ENCODE assay signal across 28 mouse cellular contexts in the genomic region with DNA sequence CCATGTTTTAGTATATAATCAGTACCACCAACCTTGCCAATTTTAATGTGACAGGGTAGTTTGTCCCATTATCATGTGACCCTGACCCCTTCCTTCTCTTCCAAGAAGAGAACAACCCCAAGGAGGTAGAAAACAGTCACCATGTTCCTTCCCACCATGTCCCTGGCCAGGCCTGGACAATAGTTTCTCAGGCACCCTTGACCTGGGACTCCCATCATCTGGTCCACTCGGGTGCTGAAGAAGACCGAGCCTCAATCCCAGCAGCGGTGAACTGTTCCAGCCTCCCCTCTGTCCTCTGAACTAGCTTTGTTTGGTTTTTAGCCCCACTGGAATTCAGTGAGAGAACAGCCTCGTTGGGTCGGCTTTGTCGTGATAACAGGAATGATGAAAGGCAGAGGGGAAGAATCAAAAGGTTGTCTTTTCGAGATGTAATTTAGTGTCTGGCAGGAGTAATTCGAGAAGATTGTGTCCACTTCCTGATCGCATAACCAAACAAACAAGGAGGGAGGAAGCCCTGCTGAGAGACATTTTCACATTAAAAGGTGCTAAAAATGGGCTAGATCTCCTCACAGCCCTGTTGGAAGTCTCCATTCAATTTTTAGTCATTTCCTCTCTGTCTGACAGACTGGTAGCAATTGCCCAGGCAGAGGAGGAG.
"Had no signal": no experiment of that assay in that cellular context is flagged by ENCODE, and none has a peak within 500 bp of the region (broad histone marks: within the 10 kb centered on the region; RNA-seq: fewer than 3 reads in every experiment).

No protein-coding gene starts in this region.

- ATAC-seq: hindbrain, embryonic 16.5 days; inflammation-experienced regulatory T-cells, adult 6 months; intestine, embryonic 15.5 days; intestine, postnatal 0 days had no signal

- H3K9me3 ChIP-seq: heart, embryonic 13.5 days; heart, embryonic 15.5 days; hindbrain, embryonic 10.5 days; hindbrain, embryonic 12.5 days; intestine, embryonic 15.5 days; limb, embryonic 10.5 days; limb, embryonic 12.5 days had no signal

- H3K4me3 ChIP-seq: gastrocnemius, adult 2 months; heart, adult 2 months; heart, embryonic 13.5 days; heart, embryonic 15.5 days; hindbrain, embryonic 10.5 days; hindbrain, embryonic 12.5 days; intestine, embryonic 15.5 days; limb, embryonic 10.5 days; limb, embryonic 12.5 days; liver, embryonic 13.5 days had no signal

- H3K9ac ChIP-seq: heart, embryonic 13.5 days; heart, embryonic 15.5 days; hindbrain, embryonic 12.5 days; hindbrain, embryonic 14.5 days; intestine, embryonic 15.5 days; limb, embryonic 12.5 days; liver, embryonic 13.5 days had no signal

- H3K27ac ChIP-seq: gastrocnemius, adult 2 months; heart, adult 2 months; heart, embryonic 13.5 days; heart, embryonic 15.5 days; hindbrain, embryonic 10.5 days; hindbrain, embryonic 12.5 days; hindbrain, embryonic 14.5 days; intestine, embryonic 15.5 days; limb, embryonic 10.5 days; limb, embryonic 12.5 days; liver, embryonic 13.5 days had no signal

- H3K27me3 ChIP-seq: heart, embryonic 13.5 days; heart, embryonic 15.5 days; hindbrain, embryonic 12.5 days; intestine, embryonic 15.5 days; limb, embryonic 12.5 days; liver, embryonic 13.5 days had no signal

- DNase-seq: gastrocnemius, adult 2 months; gastrocnemius, postnatal 10 days; gastrocnemius, postnatal 25 days; heart, adult 2 months; heart, postnatal 14 days; heart, postnatal 4 days; kidney, adult 18-20 months; kidney, adult 8-10 months; kidney, postnatal 10 days; kidney, postnatal 25 days; kidney, postnatal 4 days; layer of hippocampus, adult 9-11 months; layer of hippocampus, postnatal 36 days; liver; liver, embryonic 13.5 days had no signal

- H3K4me2 ChIP-seq: heart, embryonic 11.5 days; heart, embryonic 13.5 days; heart, embryonic 15.5 days; hindbrain, embryonic 12.5 days; hindbrain, embryonic 14.5 days; intestine, embryonic 15.5 days; limb, embryonic 12.5 days; liver, embryonic 11.5 days; liver, embryonic 13.5 days had no signal

- H3K36me3 ChIP-seq: heart, embryonic 13.5 days; heart, embryonic 15.5 days; hindbrain, embryonic 10.5 days; hindbrain, embryonic 12.5 days; intestine, embryonic 15.5 days; limb, embryonic 10.5 days; limb, embryonic 12.5 days; liver, embryonic 13.5 days had no signal

- H3K4me1 ChIP-seq: heart, embryonic 13.5 days; heart, embryonic 15.5 days; intestine, embryonic 15.5 days; liver, embryonic 13.5 days had no signal
